Mouse (Mus musculus) forebrain, embryonic 11.5 days (tissue): Measurements from ENCODE around the gene B3gnt2. TPM values are rescaled to one million over a fixed set of nuclear protein-coding genes. Genes with fewer than 3 reads are reported as not detected.

Experiments used
- ATAC-seq: fragments of 200-750 bp; cut with Nextera tagmentation; replicated peaks from 2 replicates; pipeline ENCODE4 v1.8.0; 2017; ENCODE audit warnings: moderate TSS enrichment; ENCODE audit not compliant: low FRiP score
- DNase-seq: peaks from one replicate; pipeline ENCODE4 v3.0.0-alpha.2; 2017; ENCODE audit warnings: low spot score
- H3K27ac ChIP-seq: fragments of 300-500 bp; sonication (generic); 2 replicates; pipeline ENCODE4 v1.5.1; 2014; ENCODE audit warnings: low read depth, low read length
- H3K27me3 ChIP-seq: fragments of 300-500 bp; sonication (generic); 2 replicates; pipeline ENCODE4 v1.6.1; 2014; ENCODE audit warnings: mild to moderate bottlenecking, low read length, mixed read lengths; ENCODE audit not compliant: control insufficient read depth, insufficient read depth
- H3K36me3 ChIP-seq: fragments of 300-500 bp; sonication (generic); 2 replicates; pipeline ENCODE4 v1.6.1; 2014; ENCODE audit warnings: mild to moderate bottlenecking, low read length, moderate library complexity, mixed read lengths; ENCODE audit not compliant: control insufficient read depth, insufficient read depth
- H3K4me1 ChIP-seq: fragments of 300-500 bp; sonication (generic); replicated peaks from 2 replicates; pipeline ENCODE4 v1.6.1; 2014; ENCODE audit warnings: low read length, mixed read lengths; ENCODE audit not compliant: control insufficient read depth, insufficient read depth
- H3K4me2 ChIP-seq: fragments of 300-500 bp; sonication (generic); 2 replicates; pipeline ENCODE4 v1.6.1; 2014; ENCODE audit warnings: low read depth, mild to moderate bottlenecking, low read length, moderate library complexity, mixed read lengths; ENCODE audit not compliant: severe bottlenecking
- H3K4me3 ChIP-seq: fragments of 300-500 bp; sonication (generic); 2 replicates; pipeline ENCODE4 v1.5.1; 2014; ENCODE audit warnings: low read depth, low read length
- H3K9ac ChIP-seq: fragments of 300-500 bp; sonication (generic); 2 replicates; pipeline ENCODE4 v1.6.1; 2014; ENCODE audit warnings: low read length
- H3K9me3 ChIP-seq: fragments of 300-500 bp; sonication (generic); 2 replicates; pipeline ENCODE4 v1.6.1; 2016; ENCODE audit warnings: low read length, mixed read lengths; ENCODE audit not compliant: control insufficient read depth
- WGBS: fragments of 180-500 bp; shearing (Covaris S2); extraction: QIAGEN DNeasy Blood & Tissue Kit; methylation state at CpG from one replicate; pipeline ENCODE4 v1.1.7; 2014; 5-methylcytosine and 5-hydroxymethylcytosine counted together
- polyA plus RNA-seq: library from polyadenylated mRNA; unstranded; fragments of >200 nt; fragmentation: Nextera tagmentation; extraction: Ambion mirVana; gene quantifications from 2 replicates; pipeline ENCODE4 v1.2.1, GENCODE M21; 2014

The B3gnt2 gene
- polyA plus RNA-seq, 1 experiment from 2014 or later, result 2.4 TPM

- H3K4me2 ChIP-seq, result no peak overlapping the region
- H3K9ac ChIP-seq, result no peak overlapping the region
- no peaks in the 10 kb centered on the region for H3K9me3 ChIP-seq
- H3K4me3 ChIP-seq, result no peak overlapping the region
- H3K27ac ChIP-seq, result no peak overlapping the region
- WGBS, result 73% methylated on average over 8 of the region's 8 CpGs
- H3K36me3 ChIP-seq, result no peaks in the 10 kb centered on the region
- no peaks in the 10 kb centered on the region for H3K4me1 ChIP-seq
- no peak for ATAC-seq
- H3K27me3 ChIP-seq, result no peaks in the 10 kb centered on the region
- no peak for DNase-seq
Measured at GRCm38 (mm10) chr11:22846960-22847731, 13.6 kb downstream of the B3gnt2 start.

GRCm38 (mm10) chr11:22846093-22846835, 14.5 kb downstream of the B3gnt2 start:
- DNase-seq (no peak), ATAC-seq (no peak)
- Histone ChIP-seq H3K9ac (no peak overlapping the region), H3K4me1 (no peaks in the 10 kb centered on the region), H3K36me3 (no peaks in the 10 kb centered on the region), H3K27me3 (no peaks in the 10 kb centered on the region), H3K4me2 (no peak overlapping the region), H3K4me3 (no peak overlapping the region), H3K9me3 (no peaks in the 10 kb centered on the region), H3K27ac (no peak overlapping the region)
- 59% methylated on average over 6 of the region's 6 CpGs for WGBS

- H3K4me2 ChIP-seq, result no peak overlapping the region
- no peaks in the 10 kb centered on the region for H3K27me3 ChIP-seq
- 87% methylated on average over 4 of the region's 4 CpGs for WGBS
- H3K27ac ChIP-seq, result no peak overlapping the region
- no peaks in the 10 kb centered on the region for H3K9me3 ChIP-seq
- no peak for ATAC-seq
- DNase-seq, result no peak
- no peaks in the 10 kb centered on the region for H3K4me1 ChIP-seq
- H3K36me3 ChIP-seq, result no peaks in the 10 kb centered on the region
- no peak overlapping the region for H3K9ac ChIP-seq
- H3K4me3 ChIP-seq, result no peak overlapping the region
Measured at GRCm38 (mm10) chr11:22844754-22845718, 15.7 kb downstream of the B3gnt2 start.

GRCm38 (mm10) chr11:22839456-22839855, 21.3 kb downstream of the B3gnt2 start:
- Histone ChIP-seq H3K36me3 (no peaks in the 10 kb centered on the region), H3K4me1 (no peaks in the 10 kb centered on the region), H3K27me3 (no peaks in the 10 kb centered on the region), H3K27ac (no peak overlapping the region), H3K4me2 (no peak overlapping the region), H3K9me3 (no peaks in the 10 kb centered on the region), H3K4me3 (no peak overlapping the region), H3K9ac (no peak overlapping the region)
- ATAC-seq, result no peak
- no peak for DNase-seq
- WGBS, result 66% methylated on average over 3 of the region's 3 CpGs

GRCm38 (mm10) chr11:22838361-22838760, 22.4 kb downstream of the B3gnt2 start:
- H3K27ac ChIP-seq, result no peak overlapping the region
- H3K4me1 ChIP-seq, result no peaks in the 10 kb centered on the region
- DNase-seq (no peak), ATAC-seq (no peak)
- 70% methylated on average over 1 of the region's 1 CpGs for WGBS
- H3K4me3 ChIP-seq, result no peak overlapping the region
- no peak overlapping the region for H3K9ac ChIP-seq
- no peaks in the 10 kb centered on the region for H3K27me3 ChIP-seq
- no peaks in the 10 kb centered on the region for H3K9me3 ChIP-seq
- H3K4me2 ChIP-seq, result no peak overlapping the region
- H3K36me3 ChIP-seq, result no peaks in the 10 kb centered on the region

- DNase-seq (no peak), ATAC-seq (no peak)
- Histone ChIP-seq H3K27me3 (no peaks in the 10 kb centered on the region), H3K9me3 (no peaks in the 10 kb centered on the region; the same call in 1 of the 2 replicates), H3K9ac (no peak overlapping the region), H3K4me1 (no peaks in the 10 kb centered on the region), H3K27ac (no peak overlapping the region), H3K4me2 (no peak overlapping the region), H3K4me3 (no peak overlapping the region), H3K36me3 (no peaks in the 10 kb centered on the region)
- WGBS, result 94% methylated on average over 10 of the region's 10 CpGs
Measured at GRCm38 (mm10) chr11:22836269-22836668, 24.5 kb downstream of the B3gnt2 start.

GRCm38 (mm10) chr11:22832600-22832999, 28.2 kb downstream of the B3gnt2 start:
- Histone ChIP-seq H3K9ac (no peak overlapping the region), H3K27me3 (no peaks in the 10 kb centered on the region), H3K9me3 (no peaks in the 10 kb centered on the region; the same call in 1 of the 2 replicates), H3K27ac (no peak overlapping the region), H3K4me2 (no peak overlapping the region), H3K36me3 (no peaks in the 10 kb centered on the region), H3K4me1 (no peaks in the 10 kb centered on the region), H3K4me3 (no peak overlapping the region)
- ATAC-seq (no peak), DNase-seq (no peak)
- 87% methylated on average over 4 of the region's 4 CpGs for WGBS

- H3K4me3 ChIP-seq, result no peak overlapping the region
- H3K27me3 ChIP-seq, result no peaks in the 10 kb centered on the region
- DNase-seq (no peak), ATAC-seq (no peak)
- H3K36me3 ChIP-seq, result no peaks in the 10 kb centered on the region
- no peaks in the 10 kb centered on the region; the same call in 1 of the 2 replicates for H3K9me3 ChIP-seq
- no peak overlapping the region for H3K9ac ChIP-seq
- H3K4me2 ChIP-seq, result no peak overlapping the region
- no peaks in the 10 kb centered on the region for H3K4me1 ChIP-seq
- 92% methylated on average over 11 of the region's 11 CpGs for WGBS
- H3K27ac ChIP-seq, result no peak overlapping the region
Measured at GRCm38 (mm10) chr11:22831916-22832315, 28.8 kb downstream of the B3gnt2 start.
